Mouse (Mus musculus): ENCODE measurements at regions not wholly inside any gene's neighbourhood (a gene's known extent, or its start where the extent isn't known, plus 50 kb on each side); places are given as distances from the start of the nearest gene placed in this dataset.

DNA sequence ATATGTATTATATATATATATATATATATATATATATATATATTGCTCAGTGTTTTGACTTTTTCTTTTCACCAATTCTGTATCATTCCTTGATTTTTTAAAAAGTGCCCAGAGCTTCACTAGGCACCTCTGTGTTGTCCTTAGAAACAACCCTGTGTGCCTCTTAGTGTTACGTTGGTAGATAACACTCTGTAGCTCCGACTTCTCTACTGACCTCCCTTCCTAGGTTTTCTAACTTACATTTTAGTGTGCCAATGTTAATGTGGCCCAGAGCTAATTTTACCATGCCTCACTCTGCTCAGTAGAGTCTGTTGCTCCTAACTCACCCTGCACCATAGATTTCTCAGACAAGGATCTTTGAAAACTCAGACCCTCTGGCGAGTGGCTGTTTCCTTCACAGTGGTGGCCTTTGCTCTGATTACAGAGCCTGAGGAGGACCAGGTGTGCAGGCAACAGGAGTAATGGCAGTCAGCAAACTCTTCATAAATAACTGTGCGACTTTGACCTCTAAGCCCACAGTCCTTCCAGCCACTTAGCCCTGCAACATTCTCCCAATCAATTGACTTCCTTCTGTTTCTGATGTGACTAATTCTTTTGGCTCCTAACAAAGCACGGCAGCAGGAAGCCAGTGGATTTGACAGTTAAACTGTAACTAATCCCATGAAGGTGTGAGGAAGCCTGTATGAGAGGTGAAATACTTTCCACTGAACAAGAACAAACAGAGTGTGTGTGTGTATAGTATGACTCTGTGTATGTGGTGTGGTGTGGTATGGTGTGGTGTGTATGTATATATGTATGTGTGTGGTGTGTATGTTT is 53.6 kb upstream of the Actr3 start:
- no peak for DNase-seq

DNA sequence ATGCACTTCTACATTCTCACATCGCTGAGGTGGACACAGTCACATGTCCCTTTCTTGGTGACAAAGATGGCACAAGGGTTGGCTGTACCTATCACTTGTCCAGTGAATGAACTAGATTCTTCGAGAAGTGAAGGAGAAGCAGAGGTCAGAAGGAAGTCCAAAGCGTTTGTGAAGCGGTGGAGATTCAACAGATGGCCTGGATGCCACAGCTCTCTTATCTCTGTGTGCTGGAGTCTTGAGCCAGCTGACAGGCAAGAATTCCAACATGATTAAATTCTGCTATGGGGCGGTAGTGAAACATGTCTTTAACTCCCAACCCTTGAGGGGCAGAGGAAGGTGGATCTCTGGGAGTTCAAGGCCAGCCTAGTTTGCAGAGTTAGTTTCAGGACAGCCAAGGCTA is 55.5 kb upstream of the Actr3 start:
- DNase-seq, result no peak

DNA sequence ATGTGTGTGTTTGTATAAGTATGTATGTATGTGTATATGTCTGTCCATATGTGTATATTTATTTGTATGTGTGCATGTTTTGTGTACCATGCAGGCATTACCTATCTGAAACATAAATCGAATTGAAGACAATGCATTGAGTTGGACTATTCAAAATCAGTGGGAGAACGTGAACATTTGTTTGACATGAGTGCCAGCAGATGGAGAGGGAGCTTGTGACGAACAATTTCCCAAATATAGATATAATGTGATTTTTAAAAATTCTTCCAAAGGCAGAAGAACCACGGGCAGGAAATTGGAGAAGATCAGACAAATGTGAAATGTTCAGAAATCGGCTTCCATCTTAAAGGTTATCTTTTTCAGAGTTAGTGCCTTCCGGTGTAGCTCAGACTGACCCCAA is 59.1 kb upstream of the Actr3 start:
- no peak for DNase-seq

DNA sequence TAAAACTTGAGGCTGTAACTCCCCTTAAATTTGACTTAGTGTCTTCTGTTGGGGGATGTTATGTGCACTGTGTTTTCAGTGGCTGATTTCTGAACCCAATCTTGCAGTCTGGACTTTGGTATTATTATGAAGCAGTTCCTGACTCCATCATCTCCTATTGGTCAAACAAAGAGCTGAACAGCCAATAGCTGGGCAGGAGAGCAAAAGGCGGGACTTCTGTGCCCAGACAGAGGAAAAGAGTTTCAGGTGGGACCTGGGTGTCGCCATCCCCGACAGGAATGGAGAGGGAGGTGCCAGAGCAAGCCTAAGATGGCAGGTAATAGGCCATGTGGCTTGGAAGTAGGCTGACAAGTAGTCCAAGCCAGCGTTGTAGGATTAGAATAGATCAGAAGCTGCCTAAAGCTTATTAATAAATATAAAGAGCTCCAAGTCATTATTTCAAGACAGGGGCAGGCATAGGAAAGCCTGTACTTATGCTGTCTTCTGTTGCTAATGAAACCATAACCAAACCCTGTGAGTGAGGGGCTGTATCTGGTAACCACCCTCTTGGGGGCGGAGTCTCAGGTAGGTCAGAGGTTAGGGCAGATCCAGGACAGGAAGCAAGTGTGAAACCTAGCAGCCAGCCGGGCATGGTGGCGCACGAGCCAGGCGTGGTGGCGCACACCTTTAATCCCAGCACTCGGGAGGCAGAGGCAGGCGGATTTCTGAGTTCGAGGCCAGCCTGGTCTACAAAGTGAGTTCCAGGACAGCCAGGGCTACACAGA is 60.0 kb upstream of the Actr3 start:
- no peak for DNase-seq

DNA sequence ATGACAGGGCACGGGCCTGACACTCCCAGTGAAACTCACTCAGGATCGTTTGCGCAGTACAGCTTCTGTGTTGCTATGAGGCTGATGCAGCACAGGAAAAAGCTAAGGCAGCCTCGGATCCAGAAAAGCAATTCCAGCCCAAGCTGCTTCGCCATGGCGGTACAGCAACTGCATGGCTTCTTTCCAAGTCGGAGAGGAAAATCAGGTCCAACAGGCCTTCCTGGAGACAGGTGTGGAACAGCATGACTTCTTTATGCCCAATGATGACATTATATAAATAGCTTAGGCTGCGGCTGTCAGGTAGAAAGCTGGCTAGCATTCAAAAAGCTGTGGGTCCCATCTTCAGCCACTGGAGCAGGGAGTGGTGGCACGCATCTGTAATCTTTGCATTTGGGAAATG is 61.5 kb upstream of the Actr3 start:
- no peak for DNase-seq

DNA sequence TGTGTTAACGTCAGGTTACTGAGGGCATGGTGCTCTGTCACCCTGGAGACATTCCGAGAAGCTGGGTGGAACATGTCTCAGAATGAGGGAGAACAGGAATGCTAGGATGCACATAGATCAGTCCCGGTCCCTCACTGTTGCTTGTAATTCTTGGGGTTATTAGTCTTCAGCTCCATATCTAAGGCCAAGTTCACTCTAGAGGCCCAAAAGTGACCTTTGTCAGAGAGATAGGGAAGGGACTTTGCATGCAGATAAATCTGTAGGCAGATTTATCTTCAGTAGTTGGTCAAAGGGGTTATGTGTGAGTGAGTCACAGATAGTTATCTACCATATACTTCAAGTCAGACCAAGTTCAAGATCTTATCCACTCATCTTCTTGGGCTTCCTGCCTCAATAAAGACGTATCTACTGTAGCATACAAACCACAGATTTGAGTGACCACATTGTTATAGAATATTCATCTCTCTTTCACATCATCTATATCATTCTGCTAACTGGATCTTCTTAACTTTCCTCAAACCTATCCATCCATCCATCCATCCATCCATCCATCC is 58.4 kb upstream of the Slc35f5 start:
- no peak for DNase-seq

DNA sequence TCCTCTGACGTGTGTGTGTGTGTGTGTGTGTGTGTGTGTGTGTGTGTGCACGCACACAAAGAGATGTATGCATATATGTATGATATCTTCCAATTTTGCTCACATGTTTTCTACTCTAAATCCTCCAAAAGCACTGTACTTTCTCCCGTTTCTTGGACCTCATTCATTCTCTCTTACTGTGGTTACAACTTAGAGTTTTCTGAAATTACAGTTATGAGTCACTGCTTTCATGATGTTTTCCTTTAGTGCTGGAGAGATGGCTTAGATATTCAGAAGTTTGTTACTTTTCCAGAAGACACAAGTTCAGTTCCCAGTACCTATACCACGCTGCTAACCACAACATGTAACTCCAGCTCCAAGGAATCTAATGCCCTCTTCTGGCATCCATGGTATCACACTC is 56.5 kb upstream of the Slc35f5 start:
- DNase-seq, result no peak

DNA sequence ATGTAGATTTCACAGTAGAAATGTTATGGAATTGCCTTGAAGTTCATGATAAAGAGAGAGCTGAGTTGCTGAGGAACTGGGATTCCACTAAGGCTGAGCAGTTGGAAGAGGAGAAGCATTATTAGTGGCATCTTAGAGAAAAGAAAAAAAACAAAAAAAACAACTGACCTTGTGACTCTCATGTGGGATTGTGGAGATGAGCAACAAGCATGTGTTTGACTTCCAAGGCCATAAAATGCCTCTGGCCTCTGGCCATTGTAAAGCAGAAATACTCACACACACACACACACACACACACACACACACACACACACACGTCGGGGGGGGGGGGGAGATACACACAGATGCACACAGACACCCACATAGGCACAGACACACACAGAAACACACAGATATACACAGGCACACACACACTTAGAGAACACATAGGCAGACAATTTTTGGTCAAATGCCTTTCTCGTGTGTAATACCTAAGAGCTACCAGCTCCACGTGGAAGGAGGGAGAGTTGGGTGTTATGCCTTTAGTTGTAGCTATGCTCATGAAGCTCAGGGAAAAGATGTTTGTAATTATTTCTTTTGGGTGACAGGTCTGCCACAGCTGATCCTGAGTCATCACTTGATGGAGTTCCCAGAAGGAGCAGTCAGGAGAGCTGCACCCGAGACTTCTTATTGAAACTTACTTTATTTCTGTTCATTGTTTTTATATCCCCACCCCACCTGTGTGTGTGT is 52.4 kb upstream of the Slc35f5 start:
- DNase-seq, result no peak

DNA sequence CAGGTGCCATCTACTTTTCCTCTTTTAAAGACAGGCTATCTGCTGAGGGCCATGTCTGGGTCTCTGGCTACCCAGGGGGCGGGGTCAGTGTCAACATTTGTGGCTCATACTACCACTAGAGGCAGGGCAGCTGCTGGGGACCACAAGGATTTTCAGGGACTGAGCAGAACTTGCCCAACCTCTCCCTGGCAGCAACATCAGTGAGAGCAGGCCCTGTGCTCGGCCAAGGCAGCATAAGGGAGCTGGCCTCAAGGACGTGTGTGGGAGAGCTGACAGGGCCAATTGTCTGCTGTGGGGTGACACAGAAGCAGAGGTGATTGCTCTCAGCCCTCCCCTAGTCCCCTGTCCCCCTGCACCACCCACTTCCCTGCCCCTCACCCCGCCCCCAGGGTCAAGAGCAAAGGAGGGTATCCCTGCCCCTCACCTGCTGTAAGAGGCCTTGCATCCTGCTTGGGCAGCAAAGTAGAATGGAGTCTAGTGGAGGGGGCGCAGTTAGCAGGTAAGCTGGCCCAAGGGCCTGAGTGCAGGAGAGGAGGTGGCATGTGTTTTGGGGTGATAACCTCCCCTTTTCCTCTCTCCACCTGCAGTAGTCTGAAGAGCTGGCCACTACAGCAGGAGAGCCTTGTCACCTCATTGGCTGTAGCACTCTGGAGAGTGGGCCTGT is 51.7 kb upstream of the Slc35f5 start:
- DNase-seq, result peak; percentile 19
